Mouse (Mus musculus) gonadal fat pad, adult 2 months (tissue): ENCODE results near the gene A630001G21Rik. TPM values are rescaled to one million over a fixed set of nuclear protein-coding genes. Genes with fewer than 3 reads are reported as not detected.
A peak's percentile ranks its signal among the peaks of the same experiment; 100 is the strongest.

ENCODE experiments used
- DNase-seq: peaks from one replicate; pipeline ENCODE4 v3.0.0-alpha.2; 2012; ENCODE audit warnings: low read depth
- polyA plus RNA-seq: library from polyadenylated mRNA; depleted of rRNA; stranded (reverse); fragments of >200 nt; gene quantifications from 2 replicates; pipeline ENCODE4 v1.2.3, GENCODE M21; 2012

The A630001G21Rik gene
- polyA plus RNA-seq, 1 experiment = 1.2 TPM

GRCm38 (mm10) chr1:85771976-85772375, 6.5 kb downstream of the A630001G21Rik start:
- DNase-seq = no peak

GRCm38 (mm10) chr1:85767754-85768153, 10.7 kb downstream of the A630001G21Rik start:
- DNase-seq = no peak

- no peak for DNase-seq
Measured at GRCm38 (mm10) chr1:85766120-85766519, 12.3 kb downstream of the A630001G21Rik start.

GRCm38 (mm10) chr1:85764291-85764690, 14.2 kb downstream of the A630001G21Rik start:
- DNase-seq = no peak

GRCm38 (mm10) chr1:85763386-85763785, 15.1 kb downstream of the A630001G21Rik start:
- no peak for DNase-seq

- no peak for DNase-seq
Measured at GRCm38 (mm10) chr1:85761665-85762064, 16.8 kb downstream of the A630001G21Rik start.

GRCm38 (mm10) chr1:85758969-85759293, 19.5 kb downstream of the A630001G21Rik start:
- DNase-seq = no peak

GRCm38 (mm10) chr1:85758231-85758968, 20.0 kb downstream of the A630001G21Rik start:
- DNase-seq = no peak

GRCm38 (mm10) chr1:85757531-85758230, 20.8 kb downstream of the A630001G21Rik start:
- DNase-seq = no peak

GRCm38 (mm10) chr1:85751932-85752680, 26.3 kb downstream of the A630001G21Rik start:
- DNase-seq = no peak

GRCm38 (mm10) chr1:85751494-85751893, 26.9 kb downstream of the A630001G21Rik start:
- peak; percentile 84 for DNase-seq

- no peak for DNase-seq
Measured at GRCm38 (mm10) chr1:85750650-85751049, 27.8 kb downstream of the A630001G21Rik start.

- DNase-seq = no peak
Measured at GRCm38 (mm10) chr1:85749829-85750228, 28.6 kb downstream of the A630001G21Rik start.

- DNase-seq = peak; percentile 65
Measured at GRCm38 (mm10) chr1:85746511-85746910, 31.9 kb downstream of the A630001G21Rik start.

- DNase-seq = no peak
Measured at GRCm38 (mm10) chr1:85744539-85744938, 33.9 kb downstream of the A630001G21Rik start.

GRCm38 (mm10) chr1:85742916-85743505, 35.4 kb downstream of the A630001G21Rik start:
- no peak for DNase-seq

GRCm38 (mm10) chr1:85742333-85742732, 36.1 kb downstream of the A630001G21Rik start:
- DNase-seq = no peak

GRCm38 (mm10) chr1:85740923-85741322, 37.5 kb downstream of the A630001G21Rik start:
- DNase-seq = no peak

GRCm38 (mm10) chr1:85739819-85740218, 38.6 kb downstream of the A630001G21Rik start:
- no peak for DNase-seq

GRCm38 (mm10) chr1:85739000-85739399, 39.4 kb downstream of the A630001G21Rik start:
- no peak for DNase-seq

GRCm38 (mm10) chr1:85736355-85737184, 41.9 kb downstream of the A630001G21Rik start:
- no peak for DNase-seq
